Mouse (Mus musculus) midbrain, postnatal 0 days (tissue): ENCODE results near the gene Cldn4. TPM values are rescaled to one million over a fixed set of nuclear protein-coding genes. Genes with fewer than 3 reads are reported as not detected.
"Not testable (repeated sequence)": the region's sequence is repeated elsewhere in the genome, so short reads cannot be mapped to it uniquely, and the experiment has no call there.

ENCODE experiments used
- ATAC-seq: fragments of 200-750 bp; cut with Nextera tagmentation; 2 replicates; pipeline ENCODE4 v1.8.0; 2017; ENCODE audit warnings: moderate number of reproducible peaks, mild to moderate bottlenecking, moderate TSS enrichment, moderate library complexity; ENCODE audit not compliant: low FRiP score
- DNase-seq: peaks from one replicate; pipeline ENCODE4 v3.0.0-alpha.2; 2015; ENCODE audit warnings: low spot score
- H3K27ac ChIP-seq: fragments of 300-500 bp; sonication (generic); 2 replicates; pipeline ENCODE4 v1.5.1; 2014; ENCODE audit warnings: low read depth, mild to moderate bottlenecking, low read length, mixed read lengths
- H3K27me3 ChIP-seq: fragments of 300-500 bp; sonication (generic); 2 replicates; pipeline ENCODE4 v1.6.1; 2014; ENCODE audit warnings: low read length, control low read depth, mixed read lengths; ENCODE audit not compliant: insufficient read depth
- H3K36me3 ChIP-seq: fragments of 300-500 bp; sonication (generic); 2 replicates; pipeline ENCODE4 v1.6.1; 2014; ENCODE audit warnings: low read length, control low read depth, mixed read lengths; ENCODE audit not compliant: insufficient read depth
- H3K4me1 ChIP-seq: fragments of 300-500 bp; sonication (generic); 2 replicates; pipeline ENCODE4 v1.6.1; 2014; ENCODE audit warnings: mild to moderate bottlenecking, control low read depth, antibody characterized with exemption, low read length, mixed read lengths; ENCODE audit not compliant: insufficient read depth
- H3K4me2 ChIP-seq: fragments of 300-500 bp; sonication (generic); 2 replicates; pipeline ENCODE4 v1.6.1; 2014; ENCODE audit warnings: low read depth, mild to moderate bottlenecking, low read length, mixed read lengths; ENCODE audit not compliant: poor library complexity, severe bottlenecking
- H3K4me3 ChIP-seq: fragments of 300-500 bp; sonication (generic); 2 replicates; pipeline ENCODE4 v1.5.1; 2014; ENCODE audit warnings: low read depth, mild to moderate bottlenecking, low read length, moderate library complexity
- H3K9ac ChIP-seq: fragments of 300-500 bp; sonication (generic); replicated peaks from 2 replicates; pipeline ENCODE4 v1.6.1; 2014; ENCODE audit warnings: mild to moderate bottlenecking, low read length, moderate library complexity, mixed read lengths; ENCODE audit not compliant: poor library complexity, severe bottlenecking
- H3K9me3 ChIP-seq: fragments of 300-500 bp; sonication (generic); 2 replicates; pipeline ENCODE4 v1.6.1; 2016; ENCODE audit warnings: low read length, control low read depth
- CTCF ChIP-seq: IDR thresholded peaks from 2 replicates; pipeline ENCODE4 v1.5.1; 2016; ENCODE audit warnings: antibody characterized with exemption, mild to moderate bottlenecking
- WGBS: fragments of 180-500 bp; shearing (Covaris S2); extraction: QIAGEN DNeasy Blood & Tissue Kit; methylation state at CpG from one replicate; pipeline ENCODE4 v1.1.7; 2014; 5-methylcytosine and 5-hydroxymethylcytosine counted together
- polyA plus RNA-seq: library from polyadenylated mRNA; unstranded; fragments of >200 nt; fragmentation: Nextera tagmentation; extraction: Ambion mirVana; gene quantifications from 2 replicates; pipeline ENCODE4 v1.2.1, GENCODE M21; 2015
- total RNA-seq: library from RNA; depleted of rRNA; stranded (reverse); fragments of >200 nt; gene quantifications from 2 replicates; pipeline ENCODE4 v1.2.3, GENCODE M21; 2014

Cldn4 gene
- total and polyA plus RNA-seq, 2 experiments from 2014 or later, result 0.77 TPM; not detected in 1

GRCm38 (mm10) chr5:134967164-134967944, 20.6 kb upstream of the Cldn4 start:
- Histone ChIP-seq H3K27me3 (no peaks in the 10 kb centered on the region), H3K9ac (no peak overlapping the region), H3K4me2 (no peak overlapping the region), H3K27ac (no peak overlapping the region), H3K36me3 (no peaks in the 10 kb centered on the region), H3K4me3 (no peak overlapping the region), H3K4me1 (0 out of 2 replicates have a peak, but pooled peaks cover 2% of the 10 kb centered on the region), H3K9me3 (no peaks in the 10 kb centered on the region)
- TF ChIP-seq CTCF, result no peak
- 76% methylated on average over 20 of the region's 20 CpGs for WGBS
- DNase-seq, result no peak
- no peak for ATAC-seq

GRCm38 (mm10) chr5:134965852-134966821, 19.4 kb upstream of the Cldn4 start:
- Histone ChIP-seq H3K4me2 (peak overlapping the region; percentile 48), H3K4me3 (peak overlapping the region; percentile 22), H3K27ac (no peak overlapping the region), H3K27me3 (no peaks in the 10 kb centered on the region), H3K4me1 (0 out of 2 replicates have a peak, but pooled peaks cover 2% of the 10 kb centered on the region), H3K9ac (peak overlapping the region; percentile 24; the same call in 1 of the 2 replicates), H3K36me3 (no peaks in the 10 kb centered on the region), H3K9me3 (no peaks in the 10 kb centered on the region)
- peak; percentile 89 for ATAC-seq
- peak; percentile 40 for TF ChIP-seq CTCF
- 4% methylated on average over 33 of the region's 33 CpGs for WGBS
- peak; percentile 87 for DNase-seq

DNA sequence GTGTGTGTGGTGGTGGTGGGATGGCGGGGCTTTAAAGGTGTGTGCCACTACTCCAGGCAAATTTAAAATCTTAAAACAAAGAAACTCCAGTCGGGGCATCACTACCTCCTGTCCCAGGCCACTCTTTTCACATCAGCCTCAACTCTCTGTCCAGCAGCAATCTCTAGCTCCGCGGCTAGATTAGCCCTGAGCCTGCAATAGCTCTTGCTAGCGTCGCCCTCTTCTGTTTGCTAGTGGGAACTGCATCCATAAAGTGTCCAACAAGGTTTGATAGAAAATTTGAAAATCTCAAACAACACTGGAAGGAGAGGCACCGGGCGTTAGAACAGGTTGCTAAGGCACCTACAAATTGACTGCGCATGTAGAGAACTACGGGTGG, 18.7 kb upstream of the Cldn4 start:
- 8% methylated on average over 10 of the region's 10 CpGs for WGBS
- ATAC-seq (no peak), DNase-seq (peak; percentile 86)
- Histone ChIP-seq H3K27ac (no peak overlapping the region), H3K36me3 (no peaks in the 10 kb centered on the region), H3K9ac (no peak overlapping the region), H3K27me3 (no peaks in the 10 kb centered on the region), H3K9me3 (no peaks in the 10 kb centered on the region), H3K4me3 (peak overlapping the region; percentile 22; the same call in 1 of the 2 replicates), H3K4me1 (0 out of 2 replicates have a peak, but pooled peaks cover 2% of the 10 kb centered on the region), H3K4me2 (peak overlapping the region; percentile 48)
- TF ChIP-seq CTCF, result peak; percentile 91

- not testable (repeated sequence) for H3K36me3 ChIP-seq, H3K9ac ChIP-seq, ATAC-seq, H3K4me1 ChIP-seq, H3K4me2 ChIP-seq, H3K4me3 ChIP-seq, DNase-seq, H3K9me3 ChIP-seq, H3K27me3 ChIP-seq, H3K27ac ChIP-seq
These were observed 17.9 kb upstream of the Cldn4 start for GRCm38 (mm10) chr5:134964655-134965054.

- H3K4me3 ChIP-seq, result no peak overlapping the region
- no peaks in the 10 kb centered on the region for H3K36me3 ChIP-seq
- H3K4me2 ChIP-seq, result no peak overlapping the region
- ATAC-seq (no peak), DNase-seq (no peak)
- no peak for TF ChIP-seq CTCF
- H3K9ac ChIP-seq, result no peak overlapping the region
- no peak overlapping the region for H3K27ac ChIP-seq
- WGBS, result 43% methylated on average over 5 of the region's 5 CpGs
- H3K27me3 ChIP-seq, result no peaks in the 10 kb centered on the region
- 0 out of 2 replicates have a peak, but pooled peaks cover 2% of the 10 kb centered on the region for H3K4me1 ChIP-seq
- no peaks in the 10 kb centered on the region for H3K9me3 ChIP-seq
These were observed 16.8 kb upstream of the Cldn4 start for GRCm38 (mm10) chr5:134963546-134963945.
